Mouse (Mus musculus): ENCODE results near the gene Gm9857. TPM values are rescaled to one million over a fixed set of nuclear protein-coding genes. Genes with fewer than 3 reads are reported as not detected.
A peak's percentile ranks its signal among the peaks of the same experiment; 100 is the strongest.

The Gm9857 gene
- total RNA-seq (2021), result not detected
- long read RNA-seq, experiment 1, result 0 reads
- long read RNA-seq, experiment 2, result 0 reads

GRCm38 (mm10) chr3:108940001-108940633, at the start of gene Gm9857:
Gene Gm9857 (minus strand): TSS chr3:108940445.
- no peak for TF ChIP-seq CTCF (conservative IDR thresholded peaks at IDR 0.05)
- no peak for DNase-seq (ENCODE audit: low spot score in 2 of 2)
- Histone ChIP-seq H3K27ac (peak within 1 kb of the TSS; percentile 39; the same call in 1 of the 2 replicates), H3K4me3 (peak within 1 kb of the TSS; percentile 47)

- DNase-seq (ENCODE audit: low spot score in 2 of 2), result no peak
- no peak overlapping the region for H3K4me3 ChIP-seq
- no peak overlapping the region for H3K27ac ChIP-seq
- no peak for TF ChIP-seq CTCF (conservative IDR thresholded peaks at IDR 0.05)
These were observed 46.9 kb upstream of the Gm9857 start for GRCm38 (mm10) chr3:108987009-108987659.

- H3K27ac ChIP-seq, result no peak overlapping the region
- DNase-seq (ENCODE audit: low spot score in 2 of 2), result no peak
- TF ChIP-seq CTCF (conservative IDR thresholded peaks at IDR 0.05), result no peak
- no peak overlapping the region for H3K4me3 ChIP-seq
These were observed 46.3 kb upstream of the Gm9857 start for GRCm38 (mm10) chr3:108986534-108986933.

GRCm38 (mm10) chr3:108983989-108984388, 43.7 kb upstream of the Gm9857 start:
- no peak overlapping the region for H3K27ac ChIP-seq
- DNase-seq (ENCODE audit: low spot score in 2 of 2), result no peak
- H3K4me3 ChIP-seq, result no peak overlapping the region
- TF ChIP-seq CTCF (conservative IDR thresholded peaks at IDR 0.05), result no peak

GRCm38 (mm10) chr3:108981946-108982345, 41.7 kb upstream of the Gm9857 start:
- no peak for TF ChIP-seq CTCF (conservative IDR thresholded peaks at IDR 0.05)
- DNase-seq (ENCODE audit: low spot score in 2 of 2), result no peak
- H3K27ac ChIP-seq, result no peak overlapping the region
- H3K4me3 ChIP-seq, result no peak overlapping the region

- no peak for DNase-seq (ENCODE audit: low spot score in 2 of 2)
- Histone ChIP-seq H3K27ac (no peak overlapping the region), H3K4me3 (no peak overlapping the region)
- TF ChIP-seq CTCF (conservative IDR thresholded peaks at IDR 0.05), result peak; percentile 71
These were observed 37.2 kb upstream of the Gm9857 start for GRCm38 (mm10) chr3:108977340-108978030.

GRCm38 (mm10) chr3:108974920-108975485, 34.8 kb upstream of the Gm9857 start:
- Histone ChIP-seq H3K4me3 (no peak overlapping the region), H3K27ac (no peak overlapping the region)
- TF ChIP-seq CTCF (conservative IDR thresholded peaks at IDR 0.05), result no peak
- DNase-seq (ENCODE audit: low spot score in 2 of 2), result no peak

- no peak overlapping the region for H3K27ac ChIP-seq
- TF ChIP-seq CTCF (conservative IDR thresholded peaks at IDR 0.05), result no peak
- no peak for DNase-seq (ENCODE audit: low spot score in 2 of 2)
- no peak overlapping the region for H3K4me3 ChIP-seq
These were observed 33.9 kb upstream of the Gm9857 start for GRCm38 (mm10) chr3:108973980-108974660.

- TF ChIP-seq CTCF (conservative IDR thresholded peaks at IDR 0.05), result no peak
- Histone ChIP-seq H3K27ac (no peak overlapping the region), H3K4me3 (no peak overlapping the region)
- DNase-seq (ENCODE audit: low spot score in 2 of 2), result no peak
These were observed 25.8 kb upstream of the Gm9857 start for GRCm38 (mm10) chr3:108966051-108966450.

GRCm38 (mm10) chr3:108964361-108965044, 24.3 kb upstream of the Gm9857 start:
- H3K4me3 ChIP-seq, result no peak overlapping the region
- H3K27ac ChIP-seq, result no peak overlapping the region
- TF ChIP-seq CTCF (conservative IDR thresholded peaks at IDR 0.05), result peak; percentile 71
- no peak for DNase-seq (ENCODE audit: low spot score in 2 of 2)

GRCm38 (mm10) chr3:108963776-108964175, 23.5 kb upstream of the Gm9857 start:
- no peak for DNase-seq (ENCODE audit: low spot score in 2 of 2)
- TF ChIP-seq CTCF (conservative IDR thresholded peaks at IDR 0.05), result no peak
- H3K4me3 ChIP-seq, result no peak overlapping the region
- no peak overlapping the region for H3K27ac ChIP-seq

GRCm38 (mm10) chr3:108963278-108963677, 23.0 kb upstream of the Gm9857 start:
- Histone ChIP-seq H3K27ac (no peak overlapping the region), H3K4me3 (no peak overlapping the region)
- TF ChIP-seq CTCF (conservative IDR thresholded peaks at IDR 0.05), result no peak
- no peak for DNase-seq (ENCODE audit: low spot score in 2 of 2)

Data from layer of hippocampus, adult 2 months (tissue).